Mouse (Mus musculus): ENCODE measurements around the gene Serbp1. TPM values are rescaled to one million over a fixed set of nuclear protein-coding genes. Genes with fewer than 3 reads are reported as not detected.

Serbp1 gene
- total and polyA plus RNA-seq, 2 experiments, result 62.1 to 218 TPM

- DNase-seq (ENCODE audit: extremely low read depth, low read depth, low spot score), result no peak
- H3K36me3 ChIP-seq (ENCODE audit: control insufficient read depth, insufficient read depth, low read length), result no peaks in the 10 kb centered on the region
- no peak for TF ChIP-seq POLR2A (IDR thresholded peaks at IDR 0.05; ENCODE audit: extremely low read depth, insufficient read depth, low read length)
- TF ChIP-seq CTCF (IDR thresholded peaks at IDR 0.05; ENCODE audit: low read depth, low read length), result no peak
- 77% methylated on average over 3 of the region's 3 CpGs for WGBS
- no peak overlapping the region for H3K9ac ChIP-seq (ENCODE audit: low read depth, low read length)
- no peaks in the 10 kb centered on the region for H3K79me2 ChIP-seq (ENCODE audit: control insufficient read depth, insufficient read depth, low read length)
- no peak overlapping the region for H3K4me3 ChIP-seq (ENCODE audit: insufficient read depth, low read depth, low read length)
- no peaks in the 10 kb centered on the region for H3K4me1 ChIP-seq (ENCODE audit: control insufficient read depth, insufficient read depth, low read length)
- H3K27me3 ChIP-seq (ENCODE audit: control insufficient read depth, insufficient read depth, low read length), result no peaks in the 10 kb centered on the region
- no peak overlapping the region for H3K27ac ChIP-seq (replicated peaks; ENCODE audit: insufficient read depth, low read depth, low read length)
Measured at GRCm38 (mm10) chr6:67308994-67309393, 71.0 kb downstream of the Serbp1 start.

GRCm38 (mm10) chr6:67309752-67310151, 71.8 kb downstream of the Serbp1 start:
- no peak for DNase-seq (ENCODE audit: extremely low read depth, low read depth, low spot score)
- no peak for TF ChIP-seq CTCF (IDR thresholded peaks at IDR 0.05; ENCODE audit: low read depth, low read length)
- no peak for TF ChIP-seq POLR2A (IDR thresholded peaks at IDR 0.05; ENCODE audit: extremely low read depth, insufficient read depth, low read length)
- no peaks in the 10 kb centered on the region for H3K4me1 ChIP-seq (ENCODE audit: control insufficient read depth, insufficient read depth, low read length)
- no peak overlapping the region for H3K4me3 ChIP-seq (ENCODE audit: insufficient read depth, low read depth, low read length)
- H3K36me3 ChIP-seq (ENCODE audit: control insufficient read depth, insufficient read depth, low read length), result no peaks in the 10 kb centered on the region
- WGBS, result 80% methylated on average over 3 of the region's 3 CpGs
- H3K9ac ChIP-seq (ENCODE audit: low read depth, low read length), result no peak overlapping the region
- H3K27ac ChIP-seq (replicated peaks; ENCODE audit: insufficient read depth, low read depth, low read length), result no peak overlapping the region
- H3K79me2 ChIP-seq (ENCODE audit: control insufficient read depth, insufficient read depth, low read length), result no peaks in the 10 kb centered on the region
- no peaks in the 10 kb centered on the region for H3K27me3 ChIP-seq (ENCODE audit: control insufficient read depth, insufficient read depth, low read length)

- Histone ChIP-seq H3K36me3 (ENCODE audit: control insufficient read depth, insufficient read depth, low read length) (no peaks in the 10 kb centered on the region), H3K27me3 (ENCODE audit: control insufficient read depth, insufficient read depth, low read length) (no peaks in the 10 kb centered on the region), H3K4me3 (ENCODE audit: insufficient read depth, low read depth, low read length) (no peak overlapping the region), H3K27ac (replicated peaks; ENCODE audit: insufficient read depth, low read depth, low read length) (no peak overlapping the region), H3K9ac (ENCODE audit: low read depth, low read length) (no peak overlapping the region), H3K79me2 (ENCODE audit: control insufficient read depth, insufficient read depth, low read length) (no peaks in the 10 kb centered on the region), H3K4me1 (ENCODE audit: control insufficient read depth, insufficient read depth, low read length) (no peaks in the 10 kb centered on the region)
- 78% methylated on average over 1 of the region's 1 CpGs for WGBS
- DNase-seq (ENCODE audit: extremely low read depth, low read depth, low spot score), result no peak
- TF ChIP-seq POLR2A (IDR thresholded peaks at IDR 0.05; ENCODE audit: extremely low read depth, insufficient read depth, low read length), result no peak
- no peak for TF ChIP-seq CTCF (IDR thresholded peaks at IDR 0.05; ENCODE audit: low read depth, low read length)
Measured at GRCm38 (mm10) chr6:67314697-67315096, 76.7 kb downstream of the Serbp1 start.

GRCm38 (mm10) chr6:67317068-67317467, 79.1 kb downstream of the Serbp1 start:
- no peak overlapping the region for H3K27ac ChIP-seq (replicated peaks; ENCODE audit: insufficient read depth, low read depth, low read length)
- no peak for TF ChIP-seq CTCF (IDR thresholded peaks at IDR 0.05; ENCODE audit: low read depth, low read length)
- no peak for TF ChIP-seq POLR2A (IDR thresholded peaks at IDR 0.05; ENCODE audit: extremely low read depth, insufficient read depth, low read length)
- no peaks in the 10 kb centered on the region for H3K36me3 ChIP-seq (ENCODE audit: control insufficient read depth, insufficient read depth, low read length)
- H3K4me1 ChIP-seq (ENCODE audit: control insufficient read depth, insufficient read depth, low read length), result no peaks in the 10 kb centered on the region
- H3K27me3 ChIP-seq (ENCODE audit: control insufficient read depth, insufficient read depth, low read length), result no peaks in the 10 kb centered on the region
- H3K4me3 ChIP-seq (ENCODE audit: insufficient read depth, low read depth, low read length), result no peak overlapping the region
- 21% methylated on average over 5 of the region's 5 CpGs for WGBS
- no peak overlapping the region for H3K9ac ChIP-seq (ENCODE audit: low read depth, low read length)
- no peaks in the 10 kb centered on the region for H3K79me2 ChIP-seq (ENCODE audit: control insufficient read depth, insufficient read depth, low read length)
- DNase-seq (ENCODE audit: extremely low read depth, low read depth, low spot score), result peak; percentile 70

GRCm38 (mm10) chr6:67317827-67318338, 79.9 kb downstream of the Serbp1 start:
- no peak overlapping the region for H3K9ac ChIP-seq (ENCODE audit: low read depth, low read length)
- H3K27ac ChIP-seq (replicated peaks; ENCODE audit: insufficient read depth, low read depth, low read length), result no peak overlapping the region
- no peaks in the 10 kb centered on the region for H3K79me2 ChIP-seq (ENCODE audit: control insufficient read depth, insufficient read depth, low read length)
- no peak for DNase-seq (ENCODE audit: extremely low read depth, low read depth, low spot score)
- H3K27me3 ChIP-seq (ENCODE audit: control insufficient read depth, insufficient read depth, low read length), result no peaks in the 10 kb centered on the region
- H3K36me3 ChIP-seq (ENCODE audit: control insufficient read depth, insufficient read depth, low read length), result no peaks in the 10 kb centered on the region
- H3K4me3 ChIP-seq (ENCODE audit: insufficient read depth, low read depth, low read length), result no peak overlapping the region
- WGBS, result 92% methylated on average over 8 of the region's 8 CpGs
- TF ChIP-seq CTCF (IDR thresholded peaks at IDR 0.05; ENCODE audit: low read depth, low read length) (no peak), POLR2A (IDR thresholded peaks at IDR 0.05; ENCODE audit: extremely low read depth, insufficient read depth, low read length) (no peak)
- H3K4me1 ChIP-seq (ENCODE audit: control insufficient read depth, insufficient read depth, low read length), result no peaks in the 10 kb centered on the region

GRCm38 (mm10) chr6:67318451-67318850, 80.5 kb downstream of the Serbp1 start:
- Histone ChIP-seq H3K4me1 (ENCODE audit: control insufficient read depth, insufficient read depth, low read length) (no peaks in the 10 kb centered on the region), H3K9ac (ENCODE audit: low read depth, low read length) (no peak overlapping the region), H3K4me3 (ENCODE audit: insufficient read depth, low read depth, low read length) (no peak overlapping the region), H3K36me3 (ENCODE audit: control insufficient read depth, insufficient read depth, low read length) (no peaks in the 10 kb centered on the region), H3K79me2 (ENCODE audit: control insufficient read depth, insufficient read depth, low read length) (no peaks in the 10 kb centered on the region), H3K27me3 (ENCODE audit: control insufficient read depth, insufficient read depth, low read length) (no peaks in the 10 kb centered on the region), H3K27ac (replicated peaks; ENCODE audit: insufficient read depth, low read depth, low read length) (no peak overlapping the region)
- peak; percentile 93 for TF ChIP-seq CTCF (IDR thresholded peaks at IDR 0.05; ENCODE audit: low read depth, low read length)
- no peak for TF ChIP-seq POLR2A (IDR thresholded peaks at IDR 0.05; ENCODE audit: extremely low read depth, insufficient read depth, low read length)
- DNase-seq (ENCODE audit: extremely low read depth, low read depth, low spot score), result peak; percentile 56
- 21% methylated on average over 10 of the region's 10 CpGs for WGBS

All from liver, adult 2 months (tissue).